Mouse (Mus musculus) kidney, embryonic 14.5 days (tissue): ENCODE measurements around the gene Slc8b1. TPM values are rescaled to one million over a fixed set of nuclear protein-coding genes. Genes with fewer than 3 reads are reported as not detected.

Experiments
- ATAC-seq: fragments of 200-750 bp; cut with Nextera tagmentation; 2 replicates; pipeline ENCODE4 v1.8.0; 2017; ENCODE audit warnings: moderate number of reproducible peaks, mild to moderate bottlenecking, moderate TSS enrichment, moderate library complexity; ENCODE audit not compliant: low FRiP score, low TSS enrichment
- H3K27ac ChIP-seq: fragments of 300-500 bp; sonication (generic); 2 replicates; pipeline ENCODE4 v1.5.1; 2014; ENCODE audit warnings: low read depth, mild to moderate bottlenecking, low read length, moderate library complexity, mixed read lengths
- H3K27me3 ChIP-seq: fragments of 300-500 bp; sonication (generic); 2 replicates; pipeline ENCODE4 v1.6.1; 2014; ENCODE audit warnings: mild to moderate bottlenecking, low read length; ENCODE audit not compliant: control insufficient read depth, insufficient read depth
- H3K36me3 ChIP-seq: fragments of 300-500 bp; sonication (generic); 2 replicates; pipeline ENCODE4 v1.6.1; 2014; ENCODE audit warnings: low read length, mixed read lengths; ENCODE audit not compliant: control insufficient read depth, insufficient read depth
- H3K4me1 ChIP-seq: fragments of 300-500 bp; sonication (generic); 2 replicates; pipeline ENCODE4 v1.6.1; 2014; ENCODE audit warnings: low read length, mixed read lengths; ENCODE audit not compliant: control insufficient read depth, insufficient read depth
- H3K4me2 ChIP-seq: fragments of 300-500 bp; sonication (generic); replicated peaks from 2 replicates; pipeline ENCODE4 v1.6.1; 2014; ENCODE audit warnings: low read depth, mild to moderate bottlenecking, low read length
- H3K4me3 ChIP-seq: fragments of 300-500 bp; sonication (generic); 2 replicates; pipeline ENCODE4 v1.5.1; 2014; ENCODE audit warnings: mild to moderate bottlenecking, low read length
- H3K9ac ChIP-seq: fragments of 300-500 bp; sonication (generic); 2 replicates; pipeline ENCODE4 v1.6.1; 2014; ENCODE audit warnings: low read depth, mild to moderate bottlenecking, low read length, moderate library complexity
- H3K9me3 ChIP-seq: fragments of 300-500 bp; sonication (generic); 2 replicates; pipeline ENCODE4 v1.6.1; 2016; ENCODE audit warnings: low read length; ENCODE audit not compliant: control insufficient read depth
- WGBS: fragments of 180-500 bp; shearing (Covaris S2); extraction: QIAGEN DNeasy Blood & Tissue Kit; methylation state at CpG from one replicate; pipeline ENCODE4 v1.1.7; 2014; 5-methylcytosine and 5-hydroxymethylcytosine counted together
- polyA plus RNA-seq: library from polyadenylated mRNA; unstranded; fragments of >200 nt; fragmentation: Nextera tagmentation; extraction: Ambion mirVana; gene quantifications from 2 replicates; pipeline ENCODE4 v1.2.1, GENCODE M21; 2014

Gene Slc8b1
- polyA plus RNA-seq, 1 experiment from 2014 or later, result 6.0 TPM

DNA sequence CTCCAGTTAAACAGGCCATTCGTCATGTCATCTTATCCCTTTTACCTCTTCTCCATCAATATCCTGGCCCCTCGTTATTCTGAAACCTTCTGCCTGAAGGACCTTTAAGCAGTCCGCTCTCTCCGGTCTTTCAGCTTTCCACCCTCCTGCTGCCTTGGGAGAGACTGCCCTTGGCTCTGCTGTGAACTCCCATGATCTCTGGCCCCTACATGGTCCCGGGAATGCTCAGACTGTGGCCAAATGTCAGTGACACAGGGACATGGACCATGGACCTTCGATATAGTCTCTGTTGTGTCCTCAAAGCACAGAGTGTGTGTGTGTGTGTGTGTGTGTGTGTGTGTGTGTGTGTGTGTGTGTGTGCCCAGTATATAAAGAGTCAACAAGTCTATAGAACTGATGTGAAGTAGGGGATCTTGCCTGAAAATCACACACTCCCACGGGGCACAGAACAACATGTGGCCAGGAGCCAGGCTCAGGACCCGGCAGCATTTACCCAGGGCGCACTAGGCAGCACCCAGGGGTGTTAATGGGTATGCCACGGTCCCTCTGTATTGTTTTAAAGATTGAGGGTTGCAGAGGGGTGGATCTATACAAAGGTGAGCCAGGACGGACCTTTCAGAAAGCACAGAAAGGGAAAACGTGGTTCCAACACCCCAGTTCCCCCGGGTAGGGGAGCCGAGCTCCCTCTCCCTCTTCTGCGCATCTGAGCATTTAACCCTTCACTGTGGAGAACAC is 54.4 kb downstream of the Slc8b1 start:
- no peak overlapping the region; the same call in 1 of the 2 replicates for H3K9ac ChIP-seq
- H3K27me3 ChIP-seq, result no peaks in the 10 kb centered on the region; the same call in 1 of the 2 replicates
- H3K4me3 ChIP-seq, result no peak overlapping the region
- H3K4me2 ChIP-seq, result no peak overlapping the region
- ATAC-seq, result no peak
- no peaks in the 10 kb centered on the region for H3K9me3 ChIP-seq
- no peaks in the 10 kb centered on the region for H3K36me3 ChIP-seq
- peak overlapping the region; percentile 20; the same call in 1 of the 2 replicates for H3K27ac ChIP-seq
- 41% methylated on average over 15 of the region's 15 CpGs for WGBS
- H3K4me1 ChIP-seq, result peaks cover 81% of the 10 kb centered on the region

DNA sequence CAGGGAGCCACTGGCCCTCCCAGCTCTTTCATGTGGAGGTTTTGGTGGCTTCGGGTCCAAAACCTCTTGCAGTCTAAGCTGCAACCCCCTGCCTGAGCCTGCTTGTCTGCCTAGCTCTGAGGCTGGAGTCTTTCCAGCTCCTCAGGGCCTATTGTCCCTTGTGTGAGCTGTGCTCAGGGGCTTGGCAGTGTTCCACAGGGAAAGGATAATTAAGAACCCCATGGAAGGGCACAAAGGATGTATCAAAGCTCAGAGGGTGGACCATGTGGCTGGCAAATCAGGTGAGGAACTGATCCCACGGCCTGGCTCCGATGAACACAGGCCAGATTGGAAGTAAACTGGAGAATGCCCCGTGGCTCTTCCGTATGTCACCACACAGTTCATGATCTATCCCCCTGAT is 55.1 kb downstream of the Slc8b1 start:
- no peaks in the 10 kb centered on the region for H3K36me3 ChIP-seq
- H3K9ac ChIP-seq, result peak overlapping the region; percentile 31; the same call in 1 of the 2 replicates
- WGBS, result 71% methylated on average over 5 of the region's 5 CpGs
- H3K27me3 ChIP-seq, result no peaks in the 10 kb centered on the region; the same call in 1 of the 2 replicates
- H3K4me3 ChIP-seq, result no peak overlapping the region
- peak overlapping the region; percentile 20; the same call in 1 of the 2 replicates for H3K27ac ChIP-seq
- no peak overlapping the region for H3K4me2 ChIP-seq
- H3K4me1 ChIP-seq, result peaks cover 83% of the 10 kb centered on the region
- no peaks in the 10 kb centered on the region for H3K9me3 ChIP-seq
- no peak for ATAC-seq

DNA sequence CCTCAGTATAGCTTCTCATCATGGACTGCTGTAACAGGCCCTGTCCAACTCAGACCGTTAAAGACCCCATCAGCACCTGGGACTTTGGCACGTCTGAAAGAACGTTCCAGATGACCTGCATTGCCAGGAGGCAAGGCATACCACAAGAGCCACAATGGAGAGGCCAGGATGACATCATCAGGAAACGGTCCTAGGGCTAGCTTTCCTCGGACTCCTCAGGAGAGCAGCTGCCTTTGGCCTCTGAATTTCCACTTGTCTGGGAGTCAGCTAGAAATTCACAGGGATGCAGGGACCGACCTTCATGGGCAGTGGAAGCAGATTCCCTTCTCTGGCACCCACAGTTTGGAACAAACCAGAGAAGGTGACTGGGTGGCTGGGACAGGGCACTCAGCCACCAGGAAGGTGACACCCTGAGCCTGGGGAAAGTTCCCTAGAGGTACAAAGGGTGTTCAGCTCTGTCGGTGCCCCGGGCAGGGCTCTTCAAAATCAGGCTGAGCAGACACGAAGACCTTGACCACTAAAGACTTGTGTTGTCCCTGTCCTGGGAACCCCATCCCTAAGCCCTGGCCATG is 55.8 kb downstream of the Slc8b1 start:
- Histone ChIP-seq H3K27me3 (no peaks in the 10 kb centered on the region; the same call in 1 of the 2 replicates), H3K4me3 (no peak overlapping the region), H3K4me2 (no peak overlapping the region), H3K4me1 (peaks cover 88% of the 10 kb centered on the region), H3K9me3 (no peaks in the 10 kb centered on the region), H3K27ac (peak overlapping the region; percentile 80), H3K9ac (peak overlapping the region; percentile 45), H3K36me3 (no peaks in the 10 kb centered on the region)
- 38% methylated on average over 9 of the region's 9 CpGs for WGBS
- ATAC-seq, result no peak

DNA sequence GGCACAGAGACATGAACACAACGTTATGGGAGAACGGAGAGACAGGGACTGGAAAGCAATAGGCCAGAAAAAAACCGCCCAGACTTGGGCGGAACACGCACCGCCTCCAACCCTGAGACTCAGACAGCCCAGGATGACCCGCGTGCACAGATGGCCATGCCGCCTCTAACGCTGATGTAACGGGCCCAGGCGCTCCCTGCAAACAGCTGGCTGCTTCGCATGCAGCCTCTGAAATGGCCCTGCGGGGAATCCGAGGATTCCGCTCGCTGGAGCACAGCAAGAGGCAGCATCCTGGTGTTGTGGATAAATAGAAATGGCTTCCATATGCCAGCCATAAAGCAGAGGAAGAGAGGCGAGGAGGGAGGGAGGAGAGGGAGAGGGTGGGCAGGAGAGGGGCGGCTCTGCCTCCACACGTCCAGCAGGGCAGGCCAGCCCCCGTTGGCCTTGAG is 56.3 kb downstream of the Slc8b1 start:
- H3K4me3 ChIP-seq, result no peak overlapping the region
- H3K4me1 ChIP-seq, result peaks cover 89% of the 10 kb centered on the region
- WGBS, result 13% methylated on average over 21 of the region's 21 CpGs
- no peaks in the 10 kb centered on the region for H3K9me3 ChIP-seq
- H3K27me3 ChIP-seq, result no peaks in the 10 kb centered on the region; the same call in 1 of the 2 replicates
- no peak for ATAC-seq
- H3K9ac ChIP-seq, result peak overlapping the region; percentile 45
- peak overlapping the region; percentile 80 for H3K27ac ChIP-seq
- no peaks in the 10 kb centered on the region for H3K36me3 ChIP-seq
- no peak overlapping the region for H3K4me2 ChIP-seq

DNA sequence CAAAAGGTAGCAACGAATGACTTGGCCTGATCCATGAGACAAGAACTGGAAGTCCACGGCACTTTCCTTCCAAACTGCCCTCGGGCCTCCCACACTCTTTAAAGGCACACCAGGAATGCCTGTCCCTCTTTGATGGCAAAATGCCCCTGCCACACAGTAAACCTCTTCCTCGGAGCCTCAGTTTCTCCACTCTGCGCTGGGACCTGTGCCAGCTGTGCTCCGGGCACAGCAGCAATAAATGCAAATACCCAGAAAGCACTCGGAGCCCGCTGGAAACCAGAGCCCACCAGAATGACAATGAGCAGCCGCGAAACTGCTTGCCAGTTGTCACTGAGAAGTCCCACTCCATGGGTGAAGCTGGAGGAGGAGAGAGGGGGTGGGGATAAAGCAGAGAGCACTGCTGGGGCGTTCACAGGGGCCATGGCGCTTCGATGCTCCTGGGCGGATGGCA is 56.8 kb downstream of the Slc8b1 start:
- peaks cover 86% of the 10 kb centered on the region for H3K4me1 ChIP-seq
- no peak overlapping the region for H3K4me3 ChIP-seq
- H3K36me3 ChIP-seq, result no peaks in the 10 kb centered on the region
- no peak for ATAC-seq
- 30% methylated on average over 14 of the region's 14 CpGs for WGBS
- no peaks in the 10 kb centered on the region; the same call in 1 of the 2 replicates for H3K27me3 ChIP-seq
- H3K9ac ChIP-seq, result peak overlapping the region; percentile 45; the same call in 1 of the 2 replicates
- H3K4me2 ChIP-seq, result no peak overlapping the region
- no peaks in the 10 kb centered on the region for H3K9me3 ChIP-seq
- peak overlapping the region; percentile 80 for H3K27ac ChIP-seq

DNA sequence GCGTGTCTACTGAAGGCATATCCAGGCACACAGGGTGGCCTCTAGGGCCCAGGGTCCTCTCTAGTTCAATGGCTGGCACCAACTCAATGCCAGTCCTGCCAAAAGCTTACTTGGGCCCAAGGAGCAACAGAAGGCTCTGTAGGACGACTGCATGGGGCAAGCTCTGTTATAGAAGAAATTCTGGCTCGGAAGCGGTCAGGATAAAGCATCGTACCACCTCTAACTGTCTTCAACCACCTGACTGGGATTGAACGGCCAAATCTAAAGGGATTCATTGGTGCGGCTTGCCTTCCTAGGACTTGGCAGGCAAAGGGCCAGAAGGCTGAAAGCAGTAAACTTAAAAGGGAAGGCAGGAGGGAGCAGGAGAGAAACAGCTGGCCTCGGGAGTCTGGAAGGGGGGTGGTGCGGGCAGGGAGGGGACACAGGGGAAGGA is 57.4 kb downstream of the Slc8b1 start:
- Histone ChIP-seq H3K4me2 (no peak overlapping the region), H3K9ac (0 out of 2 replicates have a peak overlapping the region, but pooled peaks have one; percentile 45)
- 50% methylated on average over 9 of the region's 9 CpGs for WGBS

DNA sequence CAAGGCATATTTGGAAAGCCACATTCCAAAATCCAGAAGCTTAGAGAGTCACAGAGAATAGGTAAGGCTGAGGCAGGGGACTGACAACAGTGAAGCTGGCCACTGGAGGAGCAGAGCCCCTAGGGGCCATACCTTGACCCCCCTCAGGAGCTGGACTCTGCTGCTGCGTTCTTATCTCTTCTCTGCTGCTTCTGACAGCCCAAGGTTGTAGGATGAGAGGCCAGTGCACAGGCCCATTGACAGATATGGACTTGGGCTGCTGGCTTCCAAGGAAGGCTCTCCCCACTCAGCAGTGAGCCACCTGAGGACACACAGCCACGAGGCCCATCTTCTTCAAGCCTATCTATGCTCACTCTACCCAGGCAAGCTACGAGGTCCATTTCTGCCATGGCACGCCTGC is 58.0 kb downstream of the Slc8b1 start:
- Histone ChIP-seq H3K27ac (no peak overlapping the region), H3K4me2 (no peak overlapping the region)

More for the DNA sequence above, 57.4 kb downstream of the Slc8b1 start:
- Histone ChIP-seq H3K4me3 (no peak overlapping the region), H3K27me3 (no peaks in the 10 kb centered on the region; the same call in 1 of the 2 replicates), H3K27ac (peak overlapping the region; percentile 80; the same call in 1 of the 2 replicates), H3K9me3 (no peaks in the 10 kb centered on the region), H3K4me1 (peaks cover 81% of the 10 kb centered on the region), H3K36me3 (no peaks in the 10 kb centered on the region)
- no peak for ATAC-seq

DNA sequence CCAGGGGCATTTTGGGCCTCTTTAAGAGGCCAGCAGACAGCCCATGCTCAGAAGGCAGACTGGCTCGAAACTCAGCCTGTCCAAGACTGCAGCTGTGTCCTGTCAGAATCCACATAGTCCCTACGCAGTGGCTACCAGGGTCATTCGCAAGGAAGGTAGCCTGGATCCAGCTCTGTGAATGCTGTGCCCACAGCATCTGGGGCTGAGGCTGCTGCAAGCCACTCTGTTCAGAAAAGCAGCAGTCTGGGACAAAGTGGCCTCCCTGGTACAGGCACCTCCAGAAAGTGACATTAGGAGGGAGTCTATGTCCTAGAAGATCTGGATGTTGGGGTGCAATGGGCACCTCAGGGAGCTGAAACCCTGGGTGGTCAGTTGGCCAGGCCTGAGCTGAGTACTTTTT is 58.8 kb downstream of the Slc8b1 start:
- peaks cover 69% of the 10 kb centered on the region for H3K4me1 ChIP-seq
- H3K27me3 ChIP-seq, result no peaks in the 10 kb centered on the region; the same call in 1 of the 2 replicates
- WGBS, result 62% methylated on average over 3 of the region's 3 CpGs
- no peaks in the 10 kb centered on the region for H3K36me3 ChIP-seq
- H3K9ac ChIP-seq, result no peak overlapping the region
- H3K4me3 ChIP-seq, result no peak overlapping the region
- no peak for ATAC-seq
- H3K9me3 ChIP-seq, result no peaks in the 10 kb centered on the region
- H3K4me2 ChIP-seq, result no peak overlapping the region
- no peak overlapping the region for H3K27ac ChIP-seq

More for the DNA sequence above, 58.0 kb downstream of the Slc8b1 start:
- H3K9ac ChIP-seq, result no peak overlapping the region
- H3K4me1 ChIP-seq, result peaks cover 75% of the 10 kb centered on the region
- no peaks in the 10 kb centered on the region for H3K9me3 ChIP-seq
- no peaks in the 10 kb centered on the region; the same call in 1 of the 2 replicates for H3K27me3 ChIP-seq
- 84% methylated on average over 4 of the region's 4 CpGs for WGBS
- H3K36me3 ChIP-seq, result no peaks in the 10 kb centered on the region
- ATAC-seq, result no peak
- no peak overlapping the region for H3K4me3 ChIP-seq
